Mouse (Mus musculus): Measurements from ENCODE around the gene Lars2. TPM values are rescaled to one million over a fixed set of nuclear protein-coding genes. Genes with fewer than 3 reads are reported as not detected.
"Not testable (repeated sequence)": the region's sequence is repeated elsewhere in the genome, so short reads cannot be mapped to it uniquely, and the experiment has no call there.

The Lars2 gene
- polyA plus RNA-seq, 1 experiment from 2014 or later = 1,403 TPM

DNA sequence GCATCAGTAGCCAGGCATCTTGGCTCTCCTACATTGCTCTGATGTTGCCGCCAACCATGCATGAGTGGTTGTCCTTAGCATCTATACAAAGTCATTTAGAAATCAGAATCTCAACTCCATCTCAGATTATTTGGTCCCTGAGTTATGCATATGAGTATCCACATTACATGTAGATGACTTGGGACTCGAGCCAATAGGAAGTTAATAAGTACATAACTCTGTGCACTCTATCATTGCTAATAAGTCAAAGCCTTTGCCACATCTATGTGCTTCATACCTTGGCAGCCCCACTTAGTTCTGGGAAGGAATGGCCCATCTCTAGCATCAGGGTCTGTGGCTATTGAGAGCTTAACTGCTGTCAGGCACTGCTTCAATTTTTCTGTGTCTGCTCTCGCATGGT is 23.7 kb upstream of the Lars2 start:
- Histone ChIP-seq H3K4me2 (ENCODE audit: low read length) (no peak overlapping the region), H3K36me3 (ENCODE audit: control insufficient read depth, insufficient read depth, low read length) (no peaks in the 10 kb centered on the region), H3K9ac (replicated peaks; ENCODE audit: low read length) (no peak overlapping the region), H3K9me3 (ENCODE audit: control insufficient read depth, low read length) (no peaks in the 10 kb centered on the region), H3K27ac (replicated peaks; ENCODE audit: low read depth, low read length) (no peak overlapping the region), H3K4me1 (ENCODE audit: control insufficient read depth, insufficient read depth, low read length) (no peaks in the 10 kb centered on the region), H3K4me3 (replicated peaks; ENCODE audit: low read depth, low read length) (no peak overlapping the region), H3K27me3 (ENCODE audit: control insufficient read depth, insufficient read depth, low read length) (no peaks in the 10 kb centered on the region)
- ATAC-seq (ENCODE audit: low FRiP score, low TSS enrichment) = no peak
- no peak for DNase-seq
- 80% methylated on average over 3 of the region's 3 CpGs for WGBS

DNA sequence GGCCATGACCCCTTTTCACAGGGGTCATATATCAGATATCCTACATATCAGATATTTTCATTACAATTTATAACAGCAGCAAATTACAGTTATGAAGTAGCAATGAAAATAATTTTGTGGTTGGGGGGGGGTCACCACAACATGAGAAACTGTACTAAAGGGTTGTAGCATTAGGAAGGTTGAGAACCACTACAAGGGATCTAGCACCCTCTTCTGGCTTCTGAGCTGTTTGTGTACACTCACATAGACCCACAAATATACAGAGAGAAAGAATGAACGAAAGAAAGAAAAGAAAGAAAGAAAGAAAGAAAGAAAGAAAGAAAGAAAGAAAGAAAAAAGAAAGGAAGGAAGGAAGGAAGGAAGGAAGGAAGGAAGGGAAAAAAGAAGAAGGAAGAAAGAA is 17.4 kb upstream of the Lars2 start:
- H3K36me3 ChIP-seq (ENCODE audit: control insufficient read depth, insufficient read depth, low read length); H3K4me2 ChIP-seq (ENCODE audit: low read length); H3K27me3 ChIP-seq (ENCODE audit: control insufficient read depth, insufficient read depth, low read length); H3K4me3 ChIP-seq (replicated peaks; ENCODE audit: low read depth, low read length); ATAC-seq (ENCODE audit: low FRiP score, low TSS enrichment); H3K4me1 ChIP-seq (ENCODE audit: control insufficient read depth, insufficient read depth, low read length); H3K9ac ChIP-seq (replicated peaks; ENCODE audit: low read length); H3K27ac ChIP-seq (replicated peaks; ENCODE audit: low read depth, low read length); DNase-seq: not testable (repeated sequence)
- peaks cover 16% of the 10 kb centered on the region for H3K9me3 ChIP-seq (ENCODE audit: control insufficient read depth, low read length)
- 91% methylated on average over 1 of the region's 1 CpGs for WGBS

DNA sequence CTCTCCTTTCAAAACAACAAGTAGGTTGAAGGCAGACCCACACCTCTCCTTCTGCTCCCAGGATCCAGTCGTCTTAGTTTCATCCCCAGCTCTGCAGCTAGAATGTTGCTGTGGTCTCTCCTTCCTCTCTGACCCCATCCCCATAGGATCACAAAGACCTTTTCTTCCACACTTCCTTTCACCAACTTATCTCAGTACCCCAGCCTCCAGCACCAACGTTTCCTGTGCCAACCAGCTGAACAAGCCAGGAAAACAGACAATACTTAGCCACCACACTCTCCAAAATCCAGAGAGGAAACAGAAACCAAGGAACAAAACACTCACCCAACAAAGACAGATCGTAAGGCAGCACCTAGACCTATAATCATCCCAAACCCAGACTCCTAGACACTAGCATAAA is 6.7 kb upstream of the Lars2 start:
- WGBS = 67% methylated on average over 3 of the region's 3 CpGs

DNA sequence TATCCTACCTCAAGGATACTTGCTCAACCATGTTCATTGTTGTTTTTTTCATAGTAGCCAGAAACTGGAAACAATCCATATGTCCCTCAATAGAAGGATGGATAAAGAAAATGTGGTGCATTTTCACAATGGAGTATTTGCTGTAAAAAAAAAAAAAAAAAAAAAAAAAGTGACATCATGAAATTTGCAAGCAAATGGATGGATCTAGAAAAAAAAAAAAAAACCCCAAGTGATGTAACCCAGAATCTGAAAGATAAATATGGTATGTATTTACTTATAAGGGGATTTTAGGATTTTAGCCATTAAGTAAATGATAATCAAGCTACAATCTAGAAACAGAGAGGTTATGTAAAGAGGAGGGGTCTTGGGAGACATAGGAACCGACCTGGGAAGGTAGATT is 1.4 kb upstream of the Lars2 start:
- Histone ChIP-seq H3K9me3 (ENCODE audit: control insufficient read depth, low read length) (no peaks in the 10 kb centered on the region), H3K4me1 (ENCODE audit: control insufficient read depth, insufficient read depth, low read length) (peaks cover 15% of the 10 kb centered on the region), H3K4me3 (replicated peaks; ENCODE audit: low read depth, low read length) (no peak overlapping the region), H3K4me2 (ENCODE audit: low read length) (no peak overlapping the region), H3K9ac (replicated peaks; ENCODE audit: low read length) (no peak overlapping the region), H3K36me3 (ENCODE audit: control insufficient read depth, insufficient read depth, low read length) (no peaks in the 10 kb centered on the region), H3K27ac (replicated peaks; ENCODE audit: low read depth, low read length) (no peak overlapping the region), H3K27me3 (ENCODE audit: control insufficient read depth, insufficient read depth, low read length) (no peaks in the 10 kb centered on the region)
- 77% methylated on average over 1 of the region's 1 CpGs for WGBS
- ATAC-seq (ENCODE audit: low FRiP score, low TSS enrichment) (no peak), DNase-seq (no peak)

More for the DNA sequence above, 6.7 kb upstream of the Lars2 start:
- no peak overlapping the region for H3K4me3 ChIP-seq (replicated peaks; ENCODE audit: low read depth, low read length)
- H3K9ac ChIP-seq (replicated peaks; ENCODE audit: low read length) = no peak overlapping the region
- H3K27ac ChIP-seq (replicated peaks; ENCODE audit: low read depth, low read length) = no peak overlapping the region
- no peaks in the 10 kb centered on the region for H3K27me3 ChIP-seq (ENCODE audit: control insufficient read depth, insufficient read depth, low read length)
- no peaks in the 10 kb centered on the region for H3K36me3 ChIP-seq (ENCODE audit: control insufficient read depth, insufficient read depth, low read length)
- no peaks in the 10 kb centered on the region for H3K4me1 ChIP-seq (ENCODE audit: control insufficient read depth, insufficient read depth, low read length)
- ATAC-seq (ENCODE audit: low FRiP score, low TSS enrichment) (no peak), DNase-seq (no peak)
- no peak overlapping the region for H3K4me2 ChIP-seq (ENCODE audit: low read length)
- no peaks in the 10 kb centered on the region for H3K9me3 ChIP-seq (ENCODE audit: control insufficient read depth, low read length)

DNA sequence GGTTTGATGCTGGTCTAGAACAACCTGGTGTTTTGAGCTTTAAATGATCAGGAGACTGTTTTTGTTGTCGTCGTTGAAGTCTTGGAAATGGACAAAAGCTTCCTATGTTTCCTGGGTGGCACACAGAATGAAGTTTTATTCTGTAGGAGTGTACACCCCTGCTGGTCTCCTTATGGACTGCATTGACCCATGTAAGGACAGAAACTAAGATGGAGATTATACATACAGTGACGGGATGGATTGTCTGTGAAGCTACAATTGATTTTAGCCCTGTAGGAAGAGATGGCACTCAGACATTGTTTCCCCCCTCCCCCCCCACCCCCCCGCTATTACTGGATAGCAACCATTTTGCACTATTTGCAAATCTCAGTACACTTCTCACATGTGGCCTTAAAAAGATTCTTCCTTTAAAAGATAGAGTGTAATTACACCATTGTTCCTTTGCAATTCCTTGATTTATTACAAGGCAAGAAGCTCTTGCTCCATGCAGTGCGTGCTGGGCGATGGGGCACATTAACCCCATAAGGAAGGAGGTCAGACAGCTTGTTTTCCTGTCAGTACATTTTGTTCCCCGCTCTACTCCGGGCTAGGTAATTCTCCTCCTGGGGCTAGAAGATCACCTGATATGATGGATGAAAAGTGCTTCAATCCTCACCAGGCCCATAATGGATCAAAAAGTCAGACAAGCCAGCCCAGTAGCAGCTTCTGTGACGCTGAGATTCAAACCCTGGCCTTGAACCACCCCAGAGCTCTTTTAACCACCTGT is 602 bp upstream of the Lars2 start:
- Histone ChIP-seq H3K27me3 (ENCODE audit: control insufficient read depth, insufficient read depth, low read length) (no peaks in the 10 kb centered on the region), H3K4me3 (replicated peaks; ENCODE audit: low read depth, low read length) (peak overlapping the region; percentile 82), H3K9me3 (ENCODE audit: control insufficient read depth, low read length) (no peaks in the 10 kb centered on the region), H3K4me2 (ENCODE audit: low read length) (peak overlapping the region; percentile 76), H3K27ac (replicated peaks; ENCODE audit: low read depth, low read length) (peak overlapping the region; percentile 86), H3K36me3 (ENCODE audit: control insufficient read depth, insufficient read depth, low read length) (no peaks in the 10 kb centered on the region), H3K4me1 (ENCODE audit: control insufficient read depth, insufficient read depth, low read length) (peaks cover 15% of the 10 kb centered on the region), H3K9ac (replicated peaks; ENCODE audit: low read length) (peak overlapping the region; percentile 67)
- peak; percentile 49 for DNase-seq
- ATAC-seq (ENCODE audit: low FRiP score, low TSS enrichment) = peak; percentile 22; the same call in 1 of the 2 replicates
- WGBS = 30% methylated on average over 9 of the region's 9 CpGs

DNA sequence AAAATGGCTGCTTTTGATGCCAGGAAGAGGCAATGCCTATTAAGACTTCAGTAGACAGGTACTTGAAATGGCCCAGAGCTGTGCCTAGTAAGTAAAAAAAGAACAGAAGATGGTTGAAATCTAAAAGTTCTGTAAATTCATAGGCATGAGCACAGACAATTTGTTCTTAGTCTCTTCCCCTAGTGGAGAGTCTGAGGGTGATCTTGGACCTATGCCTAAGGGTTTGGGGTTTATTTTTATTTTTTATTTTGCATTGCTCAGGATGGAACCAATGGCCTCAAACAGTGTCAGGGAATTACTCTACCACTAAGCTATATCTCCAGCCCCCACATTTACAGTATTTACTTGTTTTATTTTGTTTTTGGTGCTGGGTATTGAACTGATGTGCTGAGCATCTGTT is 909 bp downstream of the Lars2 start:
- Histone ChIP-seq H3K27ac (replicated peaks; ENCODE audit: low read depth, low read length) (no peak overlapping the region), H3K9me3 (ENCODE audit: control insufficient read depth, low read length) (no peaks in the 10 kb centered on the region), H3K36me3 (ENCODE audit: control insufficient read depth, insufficient read depth, low read length) (peaks cover 7% of the 10 kb centered on the region; the same call in 1 of the 2 replicates), H3K4me2 (ENCODE audit: low read length) (peak overlapping the region; percentile 76), H3K27me3 (ENCODE audit: control insufficient read depth, insufficient read depth, low read length) (no peaks in the 10 kb centered on the region), H3K4me3 (replicated peaks; ENCODE audit: low read depth, low read length) (peak overlapping the region; percentile 82), H3K4me1 (ENCODE audit: control insufficient read depth, insufficient read depth, low read length) (peaks cover 15% of the 10 kb centered on the region), H3K9ac (replicated peaks; ENCODE audit: low read length) (no peak overlapping the region)
- ATAC-seq (ENCODE audit: low FRiP score, low TSS enrichment) (no peak), DNase-seq (no peak)

DNA sequence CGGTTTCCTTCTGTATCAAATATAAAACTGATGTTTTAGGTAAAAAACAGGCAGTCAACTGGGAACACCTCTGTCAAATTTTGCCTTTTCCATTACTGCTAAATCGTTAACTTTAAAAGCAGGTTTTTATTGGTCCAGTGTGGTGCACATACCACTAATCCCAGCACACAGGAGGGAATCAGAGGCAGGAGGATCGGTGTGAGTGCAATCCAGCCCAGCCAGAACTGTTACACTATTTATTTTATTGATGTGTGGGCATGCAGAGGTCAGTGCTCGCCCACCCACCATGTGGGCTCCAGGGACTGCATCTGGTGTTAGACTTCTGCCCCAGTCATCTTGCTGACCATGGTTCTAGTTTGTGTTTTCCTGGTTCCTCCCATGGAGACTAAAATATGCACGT is 15.7 kb downstream of the Lars2 start:
- Histone ChIP-seq H3K36me3 (ENCODE audit: control insufficient read depth, insufficient read depth, low read length) (peaks cover 18% of the 10 kb centered on the region), H3K27me3 (ENCODE audit: control insufficient read depth, insufficient read depth, low read length) (no peaks in the 10 kb centered on the region), H3K9ac (replicated peaks; ENCODE audit: low read length) (no peak overlapping the region), H3K27ac (replicated peaks; ENCODE audit: low read depth, low read length) (no peak overlapping the region), H3K9me3 (ENCODE audit: control insufficient read depth, low read length) (no peaks in the 10 kb centered on the region), H3K4me1 (ENCODE audit: control insufficient read depth, insufficient read depth, low read length) (peaks cover 19% of the 10 kb centered on the region), H3K4me2 (ENCODE audit: low read length) (no peak overlapping the region), H3K4me3 (replicated peaks; ENCODE audit: low read depth, low read length) (no peak overlapping the region)
- WGBS = 86% methylated on average over 5 of the region's 5 CpGs
- DNase-seq (no peak), ATAC-seq (ENCODE audit: low FRiP score, low TSS enrichment) (no peak)

DNA sequence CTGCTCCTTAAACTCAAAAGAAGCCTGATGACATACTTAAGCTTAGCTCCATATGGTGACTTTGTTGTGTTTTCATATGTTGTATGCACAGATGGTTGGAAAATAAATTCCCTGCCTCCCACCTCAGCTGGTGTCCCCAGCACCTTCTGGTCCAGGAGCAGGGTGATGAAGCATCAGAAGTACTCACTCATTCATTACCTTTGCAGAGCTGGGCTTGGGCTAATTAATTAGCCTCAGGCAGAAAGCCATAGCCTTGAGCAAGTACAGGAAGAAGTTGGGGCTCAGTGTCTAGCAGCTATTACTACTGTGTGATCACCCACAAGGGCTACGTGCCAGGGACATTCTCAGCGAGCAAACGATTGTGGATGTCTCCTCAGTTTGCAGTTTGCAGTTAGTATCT is 18.0 kb downstream of the Lars2 start:
- ATAC-seq (ENCODE audit: low FRiP score, low TSS enrichment) (no peak), DNase-seq (peak; percentile 21)
- Histone ChIP-seq H3K9me3 (ENCODE audit: control insufficient read depth, low read length) (no peaks in the 10 kb centered on the region), H3K9ac (replicated peaks; ENCODE audit: low read length) (no peak overlapping the region), H3K27ac (replicated peaks; ENCODE audit: low read depth, low read length) (peak overlapping the region; percentile 61), H3K4me2 (ENCODE audit: low read length) (no peak overlapping the region), H3K4me3 (replicated peaks; ENCODE audit: low read depth, low read length) (no peak overlapping the region), H3K4me1 (ENCODE audit: control insufficient read depth, insufficient read depth, low read length) (peaks cover 19% of the 10 kb centered on the region), H3K36me3 (ENCODE audit: control insufficient read depth, insufficient read depth, low read length) (peaks cover 5% of the 10 kb centered on the region; the same call in 1 of the 2 replicates), H3K27me3 (ENCODE audit: control insufficient read depth, insufficient read depth, low read length) (no peaks in the 10 kb centered on the region)
- 68% methylated on average over 3 of the region's 3 CpGs for WGBS
